Mouse (Mus musculus) urinary bladder, adult 2 months (tissue): ENCODE results near the gene Pakap. TPM values are rescaled to one million over a fixed set of nuclear protein-coding genes. Genes with fewer than 3 reads are reported as not detected.

ENCODE experiments used
- DNase-seq: peaks from one replicate; pipeline ENCODE4 v3.0.0; 2022; ENCODE audit warnings: low spot score
- polyA plus RNA-seq: library from polyadenylated mRNA; depleted of rRNA; stranded (reverse); fragments of >200 nt; gene quantifications from 2 replicates; pipeline ENCODE4 v1.2.3, GENCODE M21; 2012

Pakap gene
- polyA plus RNA-seq, 1 experiment: 3.6 TPM

- no peak for DNase-seq
Measured at GRCm38 (mm10) chr4:57841911-57842310, 273.9 kb downstream of the Pakap start.

- DNase-seq: no peak
Measured at GRCm38 (mm10) chr4:57842472-57843305, 274.7 kb downstream of the Pakap start.

DNA sequence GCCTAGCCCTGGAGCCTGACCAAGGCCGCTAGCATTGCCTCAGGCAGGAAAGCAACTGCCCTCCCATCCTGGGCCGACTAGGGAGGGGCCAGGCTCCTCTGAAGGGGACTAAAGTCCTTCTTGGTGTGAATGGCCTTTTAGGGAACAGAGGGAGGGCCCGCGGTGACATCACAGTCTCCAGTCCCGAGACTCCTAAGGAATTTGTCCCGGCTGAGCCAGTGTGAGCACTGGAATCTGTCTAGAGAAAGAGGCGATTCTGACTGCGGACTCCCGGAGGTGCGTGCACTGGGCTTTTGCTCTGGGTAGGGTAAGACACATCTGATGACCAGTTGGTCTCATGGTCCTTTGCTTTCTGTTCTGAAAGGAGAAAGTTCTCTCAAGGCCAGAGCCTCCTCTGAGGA, 277.1 kb downstream of the Pakap start:
- peak; percentile 46 for DNase-seq

DNA sequence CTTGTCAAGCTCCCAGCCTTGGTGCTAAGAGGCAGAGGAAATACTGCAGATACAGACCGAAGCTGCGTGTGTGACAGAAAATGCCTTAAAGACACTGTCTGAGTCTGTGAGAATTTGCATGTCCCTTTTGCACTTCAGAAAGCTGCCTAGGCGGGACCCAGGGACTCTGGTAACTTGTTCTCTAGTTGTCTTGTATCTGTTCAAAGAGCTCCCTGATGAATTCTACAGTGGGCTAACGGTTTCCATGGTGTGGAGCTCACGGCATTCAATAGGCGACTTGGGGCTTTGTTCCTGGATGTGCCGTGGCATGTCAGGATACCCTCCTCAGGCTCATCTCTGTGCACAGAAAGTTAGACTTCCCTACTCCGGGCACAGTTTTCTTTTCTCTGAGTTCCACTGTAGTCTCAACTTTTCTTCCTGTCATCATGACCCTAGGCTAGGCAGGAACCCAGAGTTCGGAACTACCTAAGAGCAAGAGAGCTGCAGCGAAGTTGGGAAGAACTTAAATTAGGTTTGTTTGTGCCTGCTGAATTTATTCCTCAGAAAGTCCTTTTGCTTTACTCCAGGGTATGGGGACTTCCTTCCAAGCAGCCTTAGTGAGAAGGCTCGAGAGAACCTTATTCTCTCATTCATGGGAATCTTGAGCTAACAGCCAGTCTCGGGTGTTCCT, 277.7 kb downstream of the Pakap start:
- no peak for DNase-seq

DNA sequence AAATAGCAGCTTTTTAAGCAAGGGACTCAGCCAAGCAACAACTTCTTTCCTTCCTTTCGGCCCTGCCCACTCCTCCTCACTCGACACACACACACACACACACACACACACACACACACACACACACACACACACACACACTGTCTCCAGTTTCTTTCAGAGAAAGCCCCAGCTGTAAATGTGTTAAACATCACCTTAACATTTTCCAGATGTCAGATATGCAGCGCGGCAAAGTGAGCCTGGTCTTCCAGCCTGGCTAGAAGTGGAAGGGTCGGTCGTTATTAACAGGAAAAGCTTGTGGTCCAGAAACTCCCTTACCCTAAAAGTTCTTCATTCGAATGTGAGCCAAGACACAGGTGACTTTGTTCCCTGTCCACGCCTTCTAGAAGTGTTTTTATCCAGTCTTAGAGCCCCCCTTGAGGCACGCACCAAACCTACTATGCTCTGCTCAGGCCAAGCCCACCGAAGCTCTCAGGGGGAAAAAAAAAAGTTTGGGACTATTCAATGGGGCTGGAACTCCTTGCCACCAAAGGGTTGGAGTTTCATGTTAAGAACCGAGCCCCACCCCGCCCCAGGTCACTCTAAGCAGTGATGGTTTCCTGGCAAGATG, 278.5 kb downstream of the Pakap start:
- no peak for DNase-seq

DNA sequence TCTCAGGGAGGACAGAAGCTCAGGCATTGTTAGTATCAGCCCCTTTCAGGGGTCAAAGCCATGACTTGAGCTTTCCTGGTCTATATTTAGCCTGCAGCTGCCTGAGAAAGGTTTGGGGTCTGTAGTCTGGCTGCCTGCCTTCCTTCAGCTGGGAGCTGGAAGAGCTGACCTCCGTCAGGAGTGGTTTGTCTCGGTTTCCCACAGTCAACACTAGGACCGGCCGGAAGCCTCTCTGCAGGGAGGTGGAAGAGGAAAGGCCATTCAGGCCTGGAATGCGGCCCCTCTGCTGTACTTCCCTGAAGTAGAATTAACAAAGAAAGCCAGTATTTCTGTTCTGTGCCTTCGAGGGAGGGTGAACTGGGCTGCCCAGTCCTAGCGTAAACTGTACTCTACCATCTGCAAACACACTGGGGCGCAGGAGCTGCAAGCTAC, 279.0 kb downstream of the Pakap start:
- no peak for DNase-seq

GRCm38 (mm10) chr4:57847676-57848075, 279.7 kb downstream of the Pakap start:
- no peak for DNase-seq

- DNase-seq: no peak
Measured at GRCm38 (mm10) chr4:57849465-57849864, 281.5 kb downstream of the Pakap start.

GRCm38 (mm10) chr4:57851731-57852130, 283.8 kb downstream of the Pakap start:
- no peak for DNase-seq

DNA sequence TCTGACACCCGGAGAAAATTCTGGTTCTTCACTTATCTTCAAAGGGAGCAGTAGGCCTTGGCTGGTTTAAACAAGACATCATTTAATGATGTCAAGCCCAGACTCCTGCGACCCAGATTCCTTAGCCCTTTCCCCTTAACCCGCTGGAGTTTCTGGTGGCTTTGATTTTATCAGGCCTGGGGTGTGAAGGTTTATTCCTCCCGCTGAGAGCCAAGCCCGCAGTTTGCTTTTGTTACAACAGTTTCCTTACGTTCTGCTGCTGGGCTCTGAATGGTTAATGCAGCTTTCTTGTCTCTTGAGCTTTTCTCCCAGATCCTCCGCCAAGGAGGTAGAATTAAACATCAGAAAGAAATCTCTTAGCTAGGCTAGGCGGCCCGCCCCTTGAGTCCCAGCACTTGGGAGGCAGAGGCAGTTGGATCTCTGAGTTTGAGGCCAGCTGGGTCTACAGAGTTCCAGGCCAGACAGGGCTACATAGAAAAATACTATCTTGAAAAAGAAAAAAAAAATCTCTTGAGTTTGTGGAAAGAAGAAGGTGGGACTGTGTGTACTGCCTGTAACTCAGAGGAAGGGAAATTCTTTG, 284.6 kb downstream of the Pakap start:
- peak; percentile 10 for DNase-seq

GRCm38 (mm10) chr4:57854181-57854580, 286.2 kb downstream of the Pakap start:
- DNase-seq: peak; percentile 8

DNA sequence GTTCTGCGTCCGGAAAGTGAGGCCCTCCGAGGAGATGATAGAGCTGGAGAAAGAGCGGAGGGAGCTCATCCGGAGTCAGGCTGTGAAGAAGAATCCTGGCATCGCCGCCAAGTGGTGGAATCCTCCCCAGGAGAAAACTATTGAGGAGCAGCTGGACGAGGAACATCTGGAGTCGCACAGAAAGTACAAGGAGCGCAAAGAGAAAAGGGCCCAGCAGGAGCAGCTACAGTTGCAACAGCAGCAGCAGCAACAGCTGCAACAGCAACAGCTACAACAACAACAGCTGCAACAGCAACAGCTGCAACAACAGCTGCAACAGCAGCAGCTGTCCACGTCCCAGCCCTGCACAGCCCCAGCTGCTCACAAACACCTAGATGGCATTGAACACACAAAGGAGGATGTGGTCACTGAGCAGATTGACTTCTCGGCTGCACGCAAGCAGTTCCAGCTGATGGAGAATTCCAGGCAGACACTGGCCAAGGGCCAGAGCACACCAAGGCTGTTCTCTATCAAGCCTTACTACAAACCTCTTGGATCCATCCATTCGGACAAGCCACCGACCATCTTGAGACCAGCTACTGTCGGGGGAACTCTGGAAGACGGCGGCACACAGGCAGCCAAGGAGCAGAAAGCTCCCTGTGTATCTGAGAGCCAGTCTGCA, 287.4 kb downstream of the Pakap start:
- peak; percentile 18 for DNase-seq

GRCm38 (mm10) chr4:57856673-57857072, 288.7 kb downstream of the Pakap start:
- DNase-seq: peak; percentile 15

GRCm38 (mm10) chr4:57860204-57860611, 292.2 kb downstream of the Pakap start:
- DNase-seq: peak; percentile 18

DNA sequence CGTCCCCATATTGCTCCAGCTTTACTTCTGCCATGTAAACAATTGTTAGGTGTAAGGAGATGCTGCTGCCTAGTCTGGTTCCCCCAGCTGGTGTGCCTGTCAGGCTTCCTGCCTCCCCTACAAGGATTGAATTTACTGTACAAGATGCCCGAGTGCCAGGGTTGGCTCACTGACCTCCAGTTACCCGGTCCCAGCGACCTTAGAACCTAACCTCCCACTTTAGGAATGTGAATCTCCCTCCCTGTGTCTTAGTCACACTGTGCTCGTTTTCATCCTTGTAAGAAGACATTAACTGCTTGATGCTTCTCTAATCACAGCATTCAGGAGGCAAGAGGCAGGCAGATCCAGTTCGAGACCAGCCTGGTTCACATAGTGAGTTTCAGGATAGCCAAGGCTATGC, 293.2 kb downstream of the Pakap start:
- DNase-seq: peak; percentile 15

DNA sequence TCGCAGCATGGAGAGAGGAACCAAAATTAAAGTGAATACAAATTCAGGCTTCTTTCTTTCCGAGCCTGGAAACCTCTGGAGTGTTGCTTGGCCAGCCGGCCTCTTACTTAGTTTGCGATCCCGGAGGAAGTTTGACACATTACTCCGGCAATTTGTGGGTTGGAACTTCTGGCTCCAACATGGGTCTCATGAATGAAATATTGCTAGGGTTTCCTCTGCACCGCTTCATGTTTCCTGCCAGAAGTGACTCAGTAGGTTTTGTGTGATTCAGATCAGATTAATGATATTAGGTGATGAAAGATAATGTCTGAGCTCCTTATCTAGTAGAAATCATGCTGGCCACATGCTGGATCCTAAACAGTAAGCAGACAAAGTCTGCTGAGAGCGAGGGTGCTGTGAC, 293.9 kb downstream of the Pakap start:
- DNase-seq: peak; percentile 8

DNA sequence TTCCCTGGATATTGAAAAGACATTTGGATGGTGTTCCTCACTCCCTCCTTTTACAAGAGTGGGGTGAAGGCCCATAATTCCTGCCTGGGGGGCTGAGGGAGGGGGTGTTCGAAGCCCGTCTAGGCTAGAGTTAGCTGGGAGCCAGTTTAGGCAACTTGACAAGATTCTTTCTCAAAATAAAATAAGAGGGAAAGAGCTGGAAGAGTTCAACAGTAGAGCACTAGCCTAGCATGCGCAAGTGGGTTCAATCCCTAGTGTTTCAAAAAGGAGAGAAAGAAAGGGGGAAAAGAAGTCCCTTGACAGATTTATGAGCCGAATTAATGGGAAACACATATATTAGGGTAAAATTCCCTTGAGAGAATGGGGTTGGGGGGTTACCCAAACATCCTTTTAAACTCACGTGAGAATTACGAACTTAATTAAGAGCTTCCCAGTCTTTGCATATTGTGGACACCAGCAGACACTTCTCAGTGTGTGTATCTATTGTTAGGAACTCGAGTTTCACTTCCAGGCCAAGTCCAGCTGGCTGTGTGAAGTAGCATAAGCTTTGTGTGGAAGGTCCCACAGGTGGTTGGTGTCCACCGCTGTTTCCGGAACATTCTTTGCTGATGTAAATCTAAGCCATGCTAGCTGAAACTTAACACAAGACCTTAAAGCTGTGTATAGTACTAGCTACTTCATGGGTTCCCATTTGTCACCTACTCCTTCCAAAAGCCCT, 294.4 kb downstream of the Pakap start:
- DNase-seq: peak; percentile 3

DNA sequence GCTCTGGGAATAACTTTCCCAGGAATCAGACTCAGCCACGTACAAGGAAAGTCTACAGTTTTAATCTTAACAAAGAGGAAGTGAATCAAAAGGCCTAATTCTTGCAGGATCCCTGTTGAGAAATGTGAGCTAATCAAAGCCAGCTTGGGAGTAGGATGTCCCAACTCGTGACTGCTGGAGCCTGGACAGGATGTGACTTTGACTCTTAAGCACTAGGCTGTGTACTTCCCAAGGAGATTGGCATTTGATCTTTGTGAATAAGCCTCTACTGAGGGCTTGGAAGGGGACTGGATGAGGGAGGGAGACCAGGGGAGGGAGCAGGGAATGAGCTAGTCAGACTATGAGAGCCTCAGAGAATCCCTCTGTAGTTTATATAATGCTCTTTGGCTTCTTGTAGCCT, 298.1 kb downstream of the Pakap start:
- peak; percentile 8 for DNase-seq

- peak; percentile 10 for DNase-seq
Measured at GRCm38 (mm10) chr4:57866990-57867389, 299.0 kb downstream of the Pakap start.

- peak; percentile 1 for DNase-seq
Measured at GRCm38 (mm10) chr4:57867454-57867853, 299.5 kb downstream of the Pakap start.

- DNase-seq: no peak
Measured at GRCm38 (mm10) chr4:57879137-57879536, 311.2 kb downstream of the Pakap start.
